ENCODE assay signal across 20 mouse cellular contexts in the genomic region with DNA sequence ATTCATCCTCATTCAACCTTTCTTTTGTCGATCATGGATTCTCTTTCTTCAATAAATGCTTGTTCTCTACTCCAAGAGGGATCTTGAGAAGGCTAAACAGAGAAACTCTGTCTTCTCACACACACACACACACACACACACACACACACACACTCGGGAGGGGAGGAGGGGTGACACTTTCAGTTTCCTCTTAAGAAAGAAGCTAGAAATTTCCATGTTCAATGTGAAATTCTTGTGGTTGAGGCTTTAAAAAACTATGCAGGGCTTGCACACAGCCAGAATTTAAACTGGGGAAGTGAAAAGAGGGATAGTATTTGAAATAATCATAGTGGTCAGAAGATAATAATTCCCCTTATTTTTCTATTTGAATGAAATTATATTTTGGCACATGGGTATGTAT. TPM values are rescaled to one million over a fixed set of nuclear protein-coding genes. Genes with fewer than 3 reads are reported as not detected.
DNase-seq lines count a peak whose midpoint lies in the region; ATAC-seq and TF ChIP-seq lines count a peak whose summit lies in the region.
"Had no signal": no experiment of that assay in that cellular context is flagged by ENCODE, and none has a peak within 500 bp of the region (broad histone marks: within the 10 kb centered on the region; RNA-seq: fewer than 3 reads in every experiment).

No protein-coding gene starts in this region.

- no peak for DNase-seq in gastrocnemius, adult 2 months
- no peak for DNase-seq in gastrocnemius, postnatal 25 days
- DNase-seq in 3134 (ENCODE audit: extremely low read depth, insufficient read length, low spot score) (peak; percentile 28), NIH3T3 (ENCODE audit: low read depth) (peak; percentile 73)
- DNase-seq in cerebellum, adult 9-10 months = no peak
- DNase-seq in left cerebral cortex, adult 9 months (ENCODE audit: low spot score in 2 of 2) = no peak
- DNase-seq in left cerebral cortex, postnatal 4 days = no peak
- DNase-seq: adrenal gland, postnatal 14 days; cerebellum, adult 2 months; embryo, embryonic 11 days; heart, postnatal 4 days; layer of hippocampus, postnatal 36 days had no signal

- no peak overlapping the region for H3K4me3 ChIP-seq in gastrocnemius, adult 2 months
- no peak overlapping the region for H3K4me3 ChIP-seq in liver, embryonic 15.5 days (replicated peaks)
- H3K4me3 ChIP-seq: heart, embryonic 10.5 days; intestine, embryonic 15.5 days; limb, embryonic 13.5 days; midbrain, embryonic 13.5 days; neural tube, embryonic 13.5 days had no signal

- ATAC-seq in liver, embryonic 15.5 days (ENCODE audit: insufficient read depth) = no peak
- ATAC-seq: intestine, embryonic 15.5 days; lung, postnatal 0 days; midbrain, embryonic 13.5 days had no signal

- intact Hi-C loops in gastrocnemius, adult 2 months (cut with DNase I) = no loop called here
- intact Hi-C loops in left cerebral cortex, postnatal 4 days (cut with DNase I) = no loop called here

- H3K9ac ChIP-seq in liver, embryonic 15.5 days = no peak overlapping the region
- H3K9ac ChIP-seq: intestine, embryonic 15.5 days; limb, embryonic 13.5 days; midbrain, embryonic 13.5 days; neural tube, embryonic 13.5 days had no signal

- peaks cover 41% of the 10 kb centered on the region for H3K4me1 ChIP-seq in liver, embryonic 15.5 days (replicated peaks)
- H3K4me1 ChIP-seq: limb, embryonic 13.5 days; midbrain, embryonic 13.5 days; neural tube, embryonic 13.5 days had no signal

- peak overlapping the region; percentile 38; the same call in 1 of the 2 replicates for H3K27ac ChIP-seq in gastrocnemius, adult 2 months
- H3K27ac ChIP-seq in liver, embryonic 15.5 days (replicated peaks) = 0 out of 2 replicates have a peak overlapping the region, but pooled peaks have one; percentile 72
- H3K27ac ChIP-seq: heart, embryonic 10.5 days; intestine, embryonic 15.5 days; limb, embryonic 13.5 days; midbrain, embryonic 13.5 days; neural tube, embryonic 13.5 days had no signal

- no peak overlapping the region for H3K4me2 ChIP-seq in liver, embryonic 15.5 days
- H3K4me2 ChIP-seq: intestine, embryonic 15.5 days; limb, embryonic 13.5 days; midbrain, embryonic 13.5 days; neural tube, embryonic 13.5 days had no signal

- no peaks in the 10 kb centered on the region for H3K9me3 ChIP-seq in liver, embryonic 15.5 days (replicated peaks)
- H3K9me3 ChIP-seq: heart, embryonic 10.5 days; intestine, embryonic 15.5 days; limb, embryonic 13.5 days; midbrain, embryonic 13.5 days; neural tube, embryonic 13.5 days had no signal

- 25% methylated on average over 2 of the region's 2 CpGs for WGBS in liver, embryonic 15.5 days (ENCODE audit: insufficient replicate concordance)

- TF ChIP-seq CTCF in gastrocnemius, adult 2 months (IDR thresholded peaks at IDR 0.05) = no peak

- H3K27me3 ChIP-seq in liver, embryonic 15.5 days = no peaks in the 10 kb centered on the region
- H3K27me3 ChIP-seq: intestine, embryonic 15.5 days; limb, embryonic 13.5 days; midbrain, embryonic 13.5 days; neural tube, embryonic 13.5 days had no signal

- H3K36me3 ChIP-seq in liver, embryonic 15.5 days (replicated peaks) = no peaks in the 10 kb centered on the region
- H3K36me3 ChIP-seq: heart, embryonic 10.5 days; intestine, embryonic 15.5 days; midbrain, embryonic 13.5 days had no signal

RNA-seq across cellular contexts. Expression of a gene that starts 16.8 kb away (rescaled TPM):
- not detected for total RNA-seq in gastrocnemius, adult 2 months (2021)
- 1 to 10 TPM in 1 of 2 experiments, not detected in 1; 2.6 TPM for total RNA-seq in gastrocnemius, postnatal 25 days (2021)
- polyA plus RNA-seq in liver, embryonic 15.5 days (2015; fragmentation: Nextera tagmentation; extraction: Ambion mirVana) = not detected in 2 replicates
- total RNA-seq in left cerebral cortex, postnatal 4 days (2021) = not detected
- total RNA-seq: adrenal gland, postnatal 14 days had no signal
- polyA plus RNA-seq: cerebellum, adult 2 months; heart, embryonic 10.5 days; intestine, embryonic 15.5 days; limb, embryonic 13.5 days; lung, postnatal 0 days; midbrain, embryonic 13.5 days; neural tube, embryonic 13.5 days; spleen, adult 2 months had no signal

RNA-seq across cellular contexts. Expression of a gene that starts 40.1 kb away (rescaled TPM):
- total RNA-seq in gastrocnemius, adult 2 months (2021) = 10 to 100 TPM in 1 of 2 experiments, 1 to 10 TPM in 1; 5.8 to 12.0 TPM
- 10 to 100 TPM in 1 of 2 experiments, 1 to 10 TPM in 1; 9.4 to 14.8 TPM for total RNA-seq in gastrocnemius, postnatal 25 days (2021)
- polyA plus RNA-seq in liver, embryonic 15.5 days (2015; fragmentation: Nextera tagmentation; extraction: Ambion mirVana) = 18.5 and 22.2 TPM in 2 replicates
- 10 to 100 TPM; 46.0 to 48.8 TPM for total RNA-seq in left cerebral cortex, postnatal 4 days (2021)

Comparison
In these comparisons a context has a peak if more than half of its experiments do, and no peak if none do; other contexts are left out.
1. DNase-seq: peak in 3134 (single experiment) and NIH3T3 (single experiment); none in gastrocnemius, adult 2 months (single experiment), gastrocnemius, postnatal 25 days (single experiment), cerebellum, adult 9-10 months (single experiment), left cerebral cortex, adult 9 months (0 of 2) and left cerebral cortex, postnatal 4 days (single experiment).